Mouse (Mus musculus) left cerebral cortex, adult 8-10 months (tissue): ENCODE results near the gene Acta2. TPM values are rescaled to one million over a fixed set of nuclear protein-coding genes. Genes with fewer than 3 reads are reported as not detected.

Experiments used
- DNase-seq, 2 experiments: peaks; one replicate each; pipeline ENCODE4 v3.0.0; 2022; ENCODE audit warnings: low spot score in 2 of 2
- total RNA-seq, 4 experiments: library from RNA; stranded (reverse); gene quantifications; 2 replicates each; pipeline ENCODE4 v1.2.4; 2022

Acta2 gene
- total RNA-seq, 4 experiments from 2014 or later, result 10.0 to 16.2 (median 11.1) TPM

GRCm38 (mm10) chr19:34192008-34192963, 63.1 kb downstream of the Acta2 start, which contains the start of gene Stambpl1:
Gene Stambpl1, plus strand, starts transcription at chr19:34192229.
- peak; percentile 62 to 73 for DNase-seq

- DNase-seq, result no peak
These were observed 63.8 kb downstream of the Acta2 start for GRCm38 (mm10) chr19:34191645-34192007.

Other genes with a start within 250 kb of the Acta2 start
- not detected for gene Lipk, start 247.3 kb downstream of the Acta2 start, total RNA-seq
- not detected for gene Lipn, start 188.2 kb downstream of the Acta2 start, total RNA-seq
- under 1 TPM in 2 of 4 experiments, not detected in 2; 0.11 to 0.23 TPM for gene Lipm, start 154.7 kb downstream of the Acta2 start, total RNA-seq
- gene Ankrd22, start 89.5 kb downstream of the Acta2 start, total RNA-seq, result under 1 TPM in 3 of 4 experiments, not detected in 1; 0.30 to 0.65 (median 0.36) TPM
- 10 to 100 TPM; 19.1 to 21.7 (median 20.7) TPM for gene Stambpl1, start 63.4 kb downstream of the Acta2 start, total RNA-seq
- gene Fas, start 35.1 kb upstream of the Acta2 start, total RNA-seq, result 1 to 10 TPM in 3 of 4 experiments, under 1 TPM in 1; 0.91 to 3.0 (median 2.7) TPM
- gene Ch25h, start 219.6 kb upstream of the Acta2 start, total RNA-seq, result 1 to 10 TPM in 2 of 4 experiments, under 1 TPM in 1, not detected in 1; 0.35 to 1.6 (median 1.2) TPM